Mouse (Mus musculus) liver, adult 2 months (tissue): ENCODE results near the gene Hs6st3. TPM values are rescaled to one million over a fixed set of nuclear protein-coding genes. Genes with fewer than 3 reads are reported as not detected.

Experiments
- DNase-seq: peaks from one replicate; pipeline ENCODE4 v3.0.0-alpha.2; 2011; ENCODE audit warnings: low read depth, low spot score; ENCODE audit errors: extremely low read depth
- H3K27ac ChIP-seq: fragments of 200-500 bp; replicated peaks from 2 replicates; pipeline ENCODE4 v1.5.1; 2012; ENCODE audit warnings: low read depth, mild to moderate bottlenecking, control low read depth, inconsistent platforms, low read length; ENCODE audit not compliant: insufficient read depth
- H3K27me3 ChIP-seq: fragments of 200-500 bp; 2 replicates; pipeline ENCODE4 v1.6.1; 2012; ENCODE audit warnings: mild to moderate bottlenecking, moderate library complexity, low read length, inconsistent platforms; ENCODE audit not compliant: control insufficient read depth, insufficient read depth
- H3K36me3 ChIP-seq: fragments of 200-500 bp; 2 replicates; pipeline ENCODE4 v1.6.1; 2012; ENCODE audit warnings: low read length, inconsistent platforms; ENCODE audit not compliant: control insufficient read depth, insufficient read depth
- H3K4me1 ChIP-seq: fragments of 200-500 bp; 2 replicates; pipeline ENCODE4 v1.6.1; 2011; ENCODE audit warnings: low read length; ENCODE audit not compliant: control insufficient read depth, insufficient read depth
- H3K4me3 ChIP-seq: fragments of 200-500 bp; 2 replicates; pipeline ENCODE4 v1.5.1; 2011; ENCODE audit warnings: low read depth, mild to moderate bottlenecking, control low read depth, low read length, moderate library complexity; ENCODE audit not compliant: insufficient read depth
- H3K79me2 ChIP-seq: fragments of 200-500 bp; 2 replicates; pipeline ENCODE4 v1.6.1; 2012; ENCODE audit warnings: inconsistent platforms, mild to moderate bottlenecking, low read length, moderate library complexity; ENCODE audit not compliant: control insufficient read depth, insufficient read depth
- H3K9ac ChIP-seq: fragments of 200-500 bp; 2 replicates; pipeline ENCODE4 v1.6.1; 2012; ENCODE audit warnings: low read depth, mild to moderate bottlenecking, control low read depth, inconsistent platforms, low read length
- CTCF ChIP-seq: fragments of 200-500 bp; IDR thresholded peaks from 2 replicates; pipeline ENCODE4 v1.5.1; 2011; ENCODE audit warnings: low read depth, low read length, control low read depth
- POLR2A ChIP-seq: fragments of 200-500 bp; IDR thresholded peaks from 2 replicates; pipeline ENCODE4 v1.6.1; 2011; ENCODE audit warnings: low read length, control low read depth; ENCODE audit not compliant: insufficient read depth; ENCODE audit errors: extremely low read depth
- WGBS: fragments of 180-500 bp; shearing (Covaris S2); methylation state at CpG from one replicate; pipeline ENCODE4 v1.1.7; 2018; 5-methylcytosine and 5-hydroxymethylcytosine counted together
- polyA plus RNA-seq: library from polyadenylated mRNA; depleted of rRNA; stranded (reverse); fragments of >200 nt; gene quantifications from 2 replicates; pipeline ENCODE4 v1.2.3, GENCODE M21; 2012
- total RNA-seq: library from RNA; depleted of rRNA; stranded (reverse); fragments of >200 nt; gene quantifications from 2 replicates; pipeline ENCODE4 v1.2.3, GENCODE M21; 2014

Gene Hs6st3
- total and polyA plus RNA-seq, 2 experiments = 0.06 to 0.09 TPM

GRCm38 (mm10) chr14:119520632-119521031 lies 382.5 kb downstream of the Hs6st3 start:
- no peaks in the 10 kb centered on the region for H3K27me3 ChIP-seq
- TF ChIP-seq CTCF (no peak), POLR2A (no peak)
- no peaks in the 10 kb centered on the region for H3K4me1 ChIP-seq
- no peaks in the 10 kb centered on the region for H3K36me3 ChIP-seq
- no peak overlapping the region for H3K9ac ChIP-seq
- no peak overlapping the region for H3K27ac ChIP-seq
- 71% methylated on average over 5 of the region's 5 CpGs for WGBS
- DNase-seq = no peak
- H3K4me3 ChIP-seq = no peak overlapping the region
- no peaks in the 10 kb centered on the region for H3K79me2 ChIP-seq

- H3K79me2 ChIP-seq = no peaks in the 10 kb centered on the region
- no peak overlapping the region for H3K9ac ChIP-seq
- H3K36me3 ChIP-seq = no peaks in the 10 kb centered on the region
- no peaks in the 10 kb centered on the region for H3K27me3 ChIP-seq
- TF ChIP-seq CTCF (no peak), POLR2A (no peak)
- no peak for DNase-seq
- H3K4me3 ChIP-seq = no peak overlapping the region
- 98% methylated on average over 1 of the region's 1 CpGs for WGBS
- H3K4me1 ChIP-seq = no peaks in the 10 kb centered on the region
- no peak overlapping the region for H3K27ac ChIP-seq
Measured at GRCm38 (mm10) chr14:119521056-119521455, 382.9 kb downstream of the Hs6st3 start.

GRCm38 (mm10) chr14:119532889-119533546 lies 394.9 kb downstream of the Hs6st3 start:
- Histone ChIP-seq H3K27me3 (no peaks in the 10 kb centered on the region), H3K4me1 (no peaks in the 10 kb centered on the region), H3K79me2 (no peaks in the 10 kb centered on the region), H3K27ac (no peak overlapping the region), H3K4me3 (no peak overlapping the region), H3K36me3 (no peaks in the 10 kb centered on the region), H3K9ac (no peak overlapping the region)
- TF ChIP-seq POLR2A (no peak), CTCF (no peak)
- 82% methylated on average over 13 of the region's 13 CpGs for WGBS
- no peak for DNase-seq

GRCm38 (mm10) chr14:119540505-119540904 lies 402.4 kb downstream of the Hs6st3 start:
- no peaks in the 10 kb centered on the region for H3K27me3 ChIP-seq
- 80% methylated on average over 5 of the region's 5 CpGs for WGBS
- H3K4me3 ChIP-seq = no peak overlapping the region
- H3K4me1 ChIP-seq = no peaks in the 10 kb centered on the region
- no peaks in the 10 kb centered on the region for H3K36me3 ChIP-seq
- no peak overlapping the region for H3K9ac ChIP-seq
- no peaks in the 10 kb centered on the region for H3K79me2 ChIP-seq
- TF ChIP-seq POLR2A = no peak
- TF ChIP-seq CTCF = no peak
- no peak overlapping the region for H3K27ac ChIP-seq
- no peak for DNase-seq

GRCm38 (mm10) chr14:119544596-119544995 lies 406.5 kb downstream of the Hs6st3 start:
- Histone ChIP-seq H3K4me1 (no peaks in the 10 kb centered on the region), H3K36me3 (no peaks in the 10 kb centered on the region), H3K27ac (no peak overlapping the region), H3K4me3 (no peak overlapping the region), H3K79me2 (no peaks in the 10 kb centered on the region), H3K27me3 (no peaks in the 10 kb centered on the region), H3K9ac (no peak overlapping the region)
- TF ChIP-seq POLR2A (no peak), CTCF (no peak)
- DNase-seq = no peak
- WGBS = 69% methylated on average over 3 of the region's 3 CpGs

GRCm38 (mm10) chr14:119558356-119558755 lies 420.2 kb downstream of the Hs6st3 start:
- 83% methylated on average over 4 of the region's 4 CpGs for WGBS
- no peaks in the 10 kb centered on the region for H3K27me3 ChIP-seq

More at GRCm38 (mm10) chr14:119558356-119558755, 420.2 kb downstream of the Hs6st3 start:
- no peak for DNase-seq
- no peaks in the 10 kb centered on the region for H3K79me2 ChIP-seq
- no peak overlapping the region for H3K9ac ChIP-seq
- TF ChIP-seq POLR2A (no peak), CTCF (no peak)
- H3K4me1 ChIP-seq = no peaks in the 10 kb centered on the region
- H3K36me3 ChIP-seq = no peaks in the 10 kb centered on the region
- no peak overlapping the region for H3K4me3 ChIP-seq
- H3K27ac ChIP-seq = no peak overlapping the region
